Mouse (Mus musculus) E14TG2a.4 (cell line): Measurements from ENCODE around the gene Fes.

Experiments
- CTCF ChIP-seq: conservative IDR thresholded peaks from 2 replicates; pipeline ENCODE4 v1.5.1; 2014; ENCODE audit warnings: low read length
- POU5F1 ChIP-seq: IDR thresholded peaks from 2 replicates; pipeline ENCODE4 v1.6.1; 2014; ENCODE audit warnings: low read length, borderline replicate concordance

GRCm38 (mm10) chr7:80419278-80419677 lies 31.5 kb upstream of the Fes start:
- TF ChIP-seq CTCF (no peak), POU5F1 (no peak)
